Mouse (Mus musculus): Measurements from ENCODE around the gene Lrrc56. TPM values are rescaled to one million over a fixed set of nuclear protein-coding genes. Genes with fewer than 3 reads are reported as not detected.

The Lrrc56 gene
- total RNA-seq, 2 experiments from 2014 or later, result 1.6 to 1.7 TPM

GRCm38 (mm10) chr7:141191796-141192685, 1.9 kb upstream of the Lrrc56 start:
- DNase-seq (ENCODE audit: low spot score), result no peak

- DNase-seq (ENCODE audit: low spot score), result peak; percentile 27
These were observed 1.1 kb upstream of the Lrrc56 start for GRCm38 (mm10) chr7:141192776-141193347.

- no peak for DNase-seq (ENCODE audit: low spot score)
These were observed 555 bp upstream of the Lrrc56 start for GRCm38 (mm10) chr7:141193348-141193856.

GRCm38 (mm10) chr7:141194409-141194808, 452 bp downstream of the Lrrc56 start:
- no peak for DNase-seq (ENCODE audit: low spot score)

- peak; percentile 79 for DNase-seq (ENCODE audit: low spot score)
These were observed 873 bp downstream of the Lrrc56 start for GRCm38 (mm10) chr7:141194830-141195229.

- no peak for DNase-seq (ENCODE audit: low spot score)
These were observed 1.8 kb downstream of the Lrrc56 start for GRCm38 (mm10) chr7:141195754-141196153.

GRCm38 (mm10) chr7:141196619-141197282, 2.8 kb downstream of the Lrrc56 start:
- DNase-seq (ENCODE audit: low spot score), result no peak

- no peak for DNase-seq (ENCODE audit: low spot score)
These were observed 4.2 kb downstream of the Lrrc56 start for GRCm38 (mm10) chr7:141198121-141198520.

- DNase-seq (ENCODE audit: low spot score), result no peak
These were observed 10.6 kb downstream of the Lrrc56 start for GRCm38 (mm10) chr7:141204546-141204945.

- DNase-seq (ENCODE audit: low spot score), result no peak
These were observed 11.5 kb downstream of the Lrrc56 start for GRCm38 (mm10) chr7:141205504-141205903.

- no peak for DNase-seq (ENCODE audit: low spot score)
These were observed 12.4 kb downstream of the Lrrc56 start for GRCm38 (mm10) chr7:141206182-141206937.

GRCm38 (mm10) chr7:141209526-141209925, 15.6 kb downstream of the Lrrc56 start:
- DNase-seq (ENCODE audit: low spot score), result no peak

GRCm38 (mm10) chr7:141210137-141210536, 16.2 kb downstream of the Lrrc56 start:
- no peak for DNase-seq (ENCODE audit: low spot score)

- DNase-seq (ENCODE audit: low spot score), result no peak
These were observed 16.7 kb downstream of the Lrrc56 start for GRCm38 (mm10) chr7:141210606-141211131.

- DNase-seq (ENCODE audit: low spot score), result no peak
These were observed 19.2 kb downstream of the Lrrc56 start for GRCm38 (mm10) chr7:141213133-141213532.

GRCm38 (mm10) chr7:141213605-141214235, 19.8 kb downstream of the Lrrc56 start, which contains the start of gene Lmntd2:
Gene Lmntd2 (minus strand): TSS chr7:141214080.
- no peak for DNase-seq (ENCODE audit: low spot score)

- DNase-seq (ENCODE audit: low spot score), result no peak
These were observed 20.4 kb downstream of the Lrrc56 start for GRCm38 (mm10) chr7:141214310-141214709.

- peak; percentile 85 for DNase-seq (ENCODE audit: low spot score)
These were observed 21.3 kb downstream of the Lrrc56 start, which contains the start of gene Rassf7 for GRCm38 (mm10) chr7:141215101-141215879. Gene Rassf7 (plus strand): TSS chr7:141215860.

- no peak for DNase-seq (ENCODE audit: low spot score)
These were observed 22.1 kb downstream of the Lrrc56 start for GRCm38 (mm10) chr7:141215880-141216733.

Data from gastrocnemius, adult 18-20 months (tissue).